Mouse (Mus musculus) stomach, embryonic 15.5 days (tissue): ENCODE measurements around the gene Bclaf1. TPM values are rescaled to one million over a fixed set of nuclear protein-coding genes. Genes with fewer than 3 reads are reported as not detected.

ENCODE experiments used
- ATAC-seq: fragments of 200-750 bp; cut with Nextera tagmentation; 2 replicates; pipeline ENCODE4 v1.8.0; 2017; ENCODE audit warnings: low read depth, moderate number of reproducible peaks, moderate TSS enrichment; ENCODE audit not compliant: insufficient read depth, low FRiP score
- H3K27ac ChIP-seq: fragments of 300-500 bp; sonication (generic); 2 replicates; pipeline ENCODE4 v1.5.1; 2015; ENCODE audit warnings: mild to moderate bottlenecking, inconsistent platforms
- H3K27me3 ChIP-seq: fragments of 300-500 bp; sonication (generic); replicated peaks from 2 replicates; pipeline ENCODE4 v1.6.1; 2015; ENCODE audit warnings: inconsistent platforms
- H3K36me3 ChIP-seq: fragments of 300-500 bp; sonication (generic); 2 replicates; pipeline ENCODE4 v1.6.1; 2015; ENCODE audit warnings: inconsistent platforms
- H3K4me1 ChIP-seq: fragments of 300-500 bp; sonication (generic); 2 replicates; pipeline ENCODE4 v1.6.1; 2015; ENCODE audit warnings: inconsistent platforms
- H3K4me2 ChIP-seq: fragments of 300-500 bp; sonication (generic); 2 replicates; pipeline ENCODE4 v1.6.1; 2015; ENCODE audit warnings: mild to moderate bottlenecking, inconsistent platforms
- H3K4me3 ChIP-seq: fragments of 300-500 bp; sonication (generic); replicated peaks from 2 replicates; pipeline ENCODE4 v1.5.1; 2015; ENCODE audit warnings: inconsistent platforms
- H3K9ac ChIP-seq: fragments of 300-500 bp; sonication (generic); 2 replicates; pipeline ENCODE4 v1.6.1; 2015; ENCODE audit warnings: inconsistent platforms
- H3K9me3 ChIP-seq: fragments of 300-500 bp; sonication (generic); 2 replicates; pipeline ENCODE4 v1.6.1; 2016; ENCODE audit warnings: inconsistent platforms
- WGBS: fragments of 180-500 bp; shearing (Covaris S2); methylation state at CpG from one replicate; pipeline ENCODE4 v1.1.7; 2015; 5-methylcytosine and 5-hydroxymethylcytosine counted together
- microRNA-seq: library from miRNA; unstranded; fragments of <30 nt; microRNA quantifications from one replicate; pipeline ENCODE4, GENCODE M21; 2016
- polyA plus RNA-seq: library from polyadenylated mRNA; unstranded; fragments of >200 nt; fragmentation: Nextera tagmentation; extraction: Ambion mirVana; gene quantifications from 2 replicates; pipeline ENCODE4 v1.2.1, GENCODE M21; 2015

Gene Bclaf1
- polyA plus RNA-seq, 1 experiment from 2014 or later, result 113 TPM

- no peak overlapping the region for H3K27ac ChIP-seq
- H3K4me3 ChIP-seq, result no peak overlapping the region
- H3K27me3 ChIP-seq, result no peaks in the 10 kb centered on the region
- H3K36me3 ChIP-seq, result no peaks in the 10 kb centered on the region
- H3K4me1 ChIP-seq, result no peaks in the 10 kb centered on the region
- H3K9ac ChIP-seq, result no peak overlapping the region
- WGBS, result 77% methylated on average over 3 of the region's 3 CpGs
- no peaks in the 10 kb centered on the region for H3K9me3 ChIP-seq
- H3K4me2 ChIP-seq, result no peak overlapping the region
- ATAC-seq, result no peak
Measured at GRCm38 (mm10) chr10:20380798-20381197, 68.5 kb downstream of the Bclaf1 start.

- WGBS, result 81% methylated on average over 3 of the region's 3 CpGs
- Histone ChIP-seq H3K4me3 (no peak overlapping the region), H3K9ac (no peak overlapping the region), H3K9me3 (no peaks in the 10 kb centered on the region), H3K36me3 (no peaks in the 10 kb centered on the region), H3K27ac (no peak overlapping the region), H3K27me3 (no peaks in the 10 kb centered on the region), H3K4me1 (no peaks in the 10 kb centered on the region), H3K4me2 (no peak overlapping the region)
- ATAC-seq, result no peak
Measured at GRCm38 (mm10) chr10:20381352-20381751, 69.1 kb downstream of the Bclaf1 start.

- Histone ChIP-seq H3K36me3 (no peaks in the 10 kb centered on the region), H3K4me2 (no peak overlapping the region), H3K9me3 (no peaks in the 10 kb centered on the region), H3K4me1 (no peaks in the 10 kb centered on the region), H3K9ac (no peak overlapping the region), H3K27me3 (no peaks in the 10 kb centered on the region), H3K4me3 (no peak overlapping the region), H3K27ac (no peak overlapping the region)
- no peak for ATAC-seq
- WGBS, result 72% methylated on average over 6 of the region's 6 CpGs
Measured at GRCm38 (mm10) chr10:20382807-20383419, 70.6 kb downstream of the Bclaf1 start.

- H3K4me2 ChIP-seq, result no peak overlapping the region
- 67% methylated on average over 3 of the region's 3 CpGs for WGBS
- no peak overlapping the region for H3K27ac ChIP-seq
- H3K27me3 ChIP-seq, result no peaks in the 10 kb centered on the region
- H3K9me3 ChIP-seq, result no peaks in the 10 kb centered on the region
- H3K4me3 ChIP-seq, result no peak overlapping the region
- H3K4me1 ChIP-seq, result no peaks in the 10 kb centered on the region
- H3K9ac ChIP-seq, result no peak overlapping the region
- H3K36me3 ChIP-seq, result no peaks in the 10 kb centered on the region
- no peak for ATAC-seq
Measured at GRCm38 (mm10) chr10:20390568-20390967, 78.3 kb downstream of the Bclaf1 start.

Small RNAs within 50 kb of the gene (microRNA-seq; reads per million reads assigned to microRNA genes)
- gene Mir6413, result not detected

Other genes starting within 250 kb of the Bclaf1 start
- 21.2 and 23.3 TPM in 2 replicates for gene Map7, start 164.0 kb upstream of the Bclaf1 start, polyA plus RNA-seq
- gene Mtfr2, start 35.3 kb downstream of the Bclaf1 start, polyA plus RNA-seq, result 1.5 and 1.6 TPM in 2 replicates